9 mouse cellular contexts compared by ENCODE assay signal in the genomic region with DNA sequence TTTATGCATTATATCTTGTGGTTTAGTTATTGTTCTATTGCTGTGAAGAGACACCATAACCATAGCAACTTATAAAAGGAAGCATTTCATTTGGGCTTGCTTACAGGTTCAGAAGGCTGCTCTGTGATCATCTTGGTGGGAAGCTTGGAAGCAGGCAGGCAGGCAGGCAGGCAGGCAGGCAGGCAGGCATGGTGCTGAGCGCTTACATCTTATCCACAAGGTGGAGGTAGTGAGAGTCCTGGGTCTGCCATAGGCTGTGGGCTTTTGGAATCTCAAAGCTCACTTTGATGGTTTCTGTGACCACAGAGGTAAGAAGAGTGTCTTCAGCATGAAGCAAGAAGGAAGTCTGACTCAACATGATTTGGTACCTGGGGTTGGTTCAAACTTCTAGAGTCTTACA. TPM values are rescaled to one million over a fixed set of nuclear protein-coding genes. Genes with fewer than 3 reads are reported as not detected.
DNase-seq lines count a peak whose midpoint lies in the region; ATAC-seq lines count a peak whose summit lies in the region.
"Not testable (repeated sequence)": the region's sequence is repeated elsewhere in the genome, so short reads cannot be mapped to it uniquely, and the experiment has no call there.
"Had no signal": no experiment of that assay in that cellular context is flagged by ENCODE, and none has a peak within 500 bp of the region (broad histone marks: within the 10 kb centered on the region; RNA-seq: fewer than 3 reads in every experiment).

No protein-coding gene starts in this region.

- H3K9me3 ChIP-seq in heart, embryonic 16.5 days (replicated peaks; ENCODE audit: control insufficient read depth, low read length): not testable (repeated sequence)

- peak; percentile 57 for ATAC-seq in activated CD4-positive, CD25-positive, alpha-beta regulatory T cell, adult 4 months
- 0 out of 2 replicates have a peak, but pooled peaks have one; percentile 24 for ATAC-seq in heart, embryonic 16.5 days (replicated peaks; ENCODE audit: extremely low read depth, insufficient read depth, low FRiP score)

- H3K4me3 ChIP-seq in heart, embryonic 16.5 days (ENCODE audit: low read length); macrophage (ENCODE audit: inconsistent target): not testable (repeated sequence)

- H3K27me3 ChIP-seq in heart, embryonic 16.5 days (ENCODE audit: control insufficient read depth, insufficient read depth, low read length): not testable (repeated sequence)

- H3K79me2 ChIP-seq in macrophage (ENCODE audit: inconsistent target): peaks cover 42% of the 10 kb centered on the region; the same call in 1 of the 2 replicates

- intact Hi-C loops in left cerebral cortex, postnatal 10 days (cut with DNase I): not testable (repeated sequence)

- H3K27ac ChIP-seq in heart, embryonic 16.5 days (ENCODE audit: low read length): not testable (repeated sequence)
- H3K27ac ChIP-seq in macrophage: peak overlapping the region; percentile 81

- 31% methylated on average over 1 of the region's 1 CpGs for WGBS in heart, embryonic 16.5 days
- WGBS in macrophage (ENCODE audit: missing documents): no CpG with 5 or more reads among the region's 1 CpGs

- H3K36me3 ChIP-seq in heart, embryonic 16.5 days (ENCODE audit: control insufficient read depth, insufficient read depth); macrophage (ENCODE audit: inconsistent target): not testable (repeated sequence)

- not testable (repeated sequence) for H3K9ac ChIP-seq in heart, embryonic 16.5 days (ENCODE audit: low read length)

- DNase-seq in cerebellum, postnatal 36 days: peak; percentile 34 to 40
- DNase-seq in kidney, adult 11 months: peak; percentile 28
- peak; percentile 40 to 50 for DNase-seq in left cerebral cortex, postnatal 10 days (ENCODE audit: extremely low spot score in 1 of 2, low spot score in 2 of 2)
- DNase-seq in spleen, adult 18-20 months: peak; percentile 32 to 49

- not testable (repeated sequence) for H3K4me2 ChIP-seq in heart, embryonic 16.5 days (ENCODE audit: low read depth, low read length)

- not testable (repeated sequence) for H3K4me1 ChIP-seq in heart, embryonic 16.5 days (ENCODE audit: control insufficient read depth, insufficient read depth, low read length)

RNA-seq across cellular contexts. Expression of a gene that starts 2.0 kb away (rescaled TPM):
- 10 to 100 TPM; 86.2 to 93.4 TPM for polyA plus RNA-seq in activated CD4-positive, CD25-positive, alpha-beta regulatory T cell, adult 4 months (2017; shearing (Covaris generic))
- polyA plus RNA-seq in heart, embryonic 16.5 days (2015; fragmentation: Nextera tagmentation; extraction: Ambion mirVana): 17.3 and 18.2 TPM in 2 replicates
- 10 to 100 TPM; 32.9 to 39.0 TPM for total RNA-seq in left cerebral cortex, postnatal 10 days (2021)
- 100 to 1,000 TPM; 142 to 807 (median 391) TPM for total RNA-seq in macrophage (2018; cell fraction: chromatin; rRNA removed)
- total RNA-seq in macrophage (2018; cell fraction: cytosol; rRNA removed): 100 to 1,000 TPM in 13 of 26 experiments, 10 to 100 TPM in 13; 52.2 to 162 (median 102) TPM
- 100 to 1,000 TPM in 25 of 26 experiments, 10 to 100 TPM in 1; 93.0 to 529 (median 240) TPM for total RNA-seq in macrophage (2018; cell fraction: nucleus; rRNA removed)
- polyA plus RNA-seq in macrophage (2018): 92.9 to 115 TPM (median 109 TPM) in 3 replicates

RNA-seq across cellular contexts. Expression of a gene that starts 13.2 kb away (rescaled TPM):
- polyA plus RNA-seq in activated CD4-positive, CD25-positive, alpha-beta regulatory T cell, adult 4 months (2017; shearing (Covaris generic)): 10 to 100 TPM in 1 of 2 experiments, 1 to 10 TPM in 1; 1.7 to 35.6 TPM
- polyA plus RNA-seq in heart, embryonic 16.5 days (2015; fragmentation: Nextera tagmentation; extraction: Ambion mirVana): 0.37 TPM in 1 of 2 replicates, not detected in the other
- not detected for total RNA-seq in left cerebral cortex, postnatal 10 days (2021)
- 100 to 1,000 TPM in 9 of 26 experiments, 10 to 100 TPM in 16, 1 to 10 TPM in 1; 8.6 to 334 (median 60.8) TPM for total RNA-seq in macrophage (2018; cell fraction: chromatin; rRNA removed)
- total RNA-seq in macrophage (2018; cell fraction: cytosol; rRNA removed): 10 to 100 TPM in 3 of 26 experiments, 1 to 10 TPM in 22, under 1 TPM in 1; 0.95 to 12.5 (median 4.5) TPM
- total RNA-seq in macrophage (2018; cell fraction: nucleus; rRNA removed): 100 to 1,000 TPM in 1 of 26 experiments, 10 to 100 TPM in 24, not detected in 1; 14.1 to 103 (median 44.2) TPM
- 1.4 to 5.5 TPM (median 4.3 TPM) in 3 replicates for polyA plus RNA-seq in macrophage (2018)
- total RNA-seq: left cerebral cortex, postnatal 25 days had no signal
- polyA plus RNA-seq: embryonic facial prominence, embryonic 10.5 days had no signal

RNA-seq across cellular contexts. Expression of a gene that starts 13.4 kb away (rescaled TPM):
- 100 to 1,000 TPM; 267 to 340 TPM for polyA plus RNA-seq in activated CD4-positive, CD25-positive, alpha-beta regulatory T cell, adult 4 months (2017; shearing (Covaris generic))
- polyA plus RNA-seq in heart, embryonic 16.5 days (2015; fragmentation: Nextera tagmentation; extraction: Ambion mirVana): 2.3 and 4.6 TPM in 2 replicates
- total RNA-seq in left cerebral cortex, postnatal 10 days (2021): under 1 TPM; 0.66 to 0.81 TPM
- total RNA-seq in macrophage (2018; cell fraction: chromatin; rRNA removed): 100 to 1,000 TPM in 18 of 26 experiments, 10 to 100 TPM in 8; 25.9 to 575 (median 198) TPM
- 1,000 to 10,000 TPM in 1 of 26 experiments, 100 to 1,000 TPM in 23, 10 to 100 TPM in 2; 67.5 to 1,037 (median 292) TPM for total RNA-seq in macrophage (2018; cell fraction: cytosol; rRNA removed)
- 100 to 1,000 TPM in 25 of 26 experiments, 10 to 100 TPM in 1; 37.4 to 906 (median 501) TPM for total RNA-seq in macrophage (2018; cell fraction: nucleus; rRNA removed)
- 123 to 347 TPM (median 195 TPM) in 3 replicates for polyA plus RNA-seq in macrophage (2018)

Comparison
In these comparisons a context has a peak if more than half of its experiments do, and no peak if none do; other contexts are left out.
1. RNA of a gene that starts 13.4 kb away (polyA plus RNA-seq): 267 to 340 TPM in activated CD4-positive, CD25-positive, alpha-beta regulatory T cell, adult 4 months and 123 to 347 TPM in macrophage; 2.3 to 4.6 TPM in heart, embryonic 16.5 days; every median in the first group is over 10 times any median in the second.
2. Peak in every context shown above with its lines, with median percentiles within 50 percentile points of each other: DNase-seq.